Mouse (Mus musculus) thymus, postnatal 0 days (tissue): Measurements from ENCODE around the gene Rad51. TPM values are rescaled to one million over a fixed set of nuclear protein-coding genes. Genes with fewer than 3 reads are reported as not detected.

Source experiments
- DNase-seq: peaks from one replicate; pipeline ENCODE4 v3.0.0-alpha.2; 2015; ENCODE audit warnings: low spot score
- polyA plus RNA-seq: library from polyadenylated mRNA; unstranded; fragments of >200 nt; fragmentation: Nextera tagmentation; extraction: Ambion mirVana; gene quantifications from 2 replicates; pipeline ENCODE4 v1.2.1, GENCODE M21; 2015

The Rad51 gene
- polyA plus RNA-seq, 1 experiment from 2014 or later = 49.7 TPM

GRCm38 (mm10) chr2:119163135-119163534 is 50.5 kb downstream of the Rad51 start:
- no peak for DNase-seq

- no peak for DNase-seq
Observed at GRCm38 (mm10) chr2:119163999-119164398, 51.4 kb downstream of the Rad51 start.

GRCm38 (mm10) chr2:119165401-119165800 is 52.8 kb downstream of the Rad51 start:
- no peak for DNase-seq

GRCm38 (mm10) chr2:119166901-119167865 is 54.6 kb downstream of the Rad51 start, which contains the start of gene Gchfr:
Gene Gchfr (plus strand): TSS chr2:119167773.
- peak; percentile 26 for DNase-seq

- DNase-seq = no peak
Observed at GRCm38 (mm10) chr2:119167866-119168256, 55.3 kb downstream of the Rad51 start.

- DNase-seq = no peak
Observed at GRCm38 (mm10) chr2:119170282-119170681, 57.7 kb downstream of the Rad51 start.

GRCm38 (mm10) chr2:119171574-119171973 is 59.0 kb downstream of the Rad51 start:
- DNase-seq = no peak

- no peak for DNase-seq
Observed at GRCm38 (mm10) chr2:119172446-119172845, 59.9 kb downstream of the Rad51 start.

- no peak for DNase-seq
Observed at GRCm38 (mm10) chr2:119172862-119173576, 60.4 kb downstream of the Rad51 start.

- no peak for DNase-seq
Observed at GRCm38 (mm10) chr2:119173991-119174651, 61.5 kb downstream of the Rad51 start, which contains the start of gene Gm14137. Gene Gm14137 (plus strand): TSS chr2:119174509.

- DNase-seq = no peak
Observed at GRCm38 (mm10) chr2:119174866-119175265, 62.3 kb downstream of the Rad51 start.

GRCm38 (mm10) chr2:119175614-119176013 is 63.0 kb downstream of the Rad51 start:
- DNase-seq = no peak

GRCm38 (mm10) chr2:119176761-119177160 is 64.2 kb downstream of the Rad51 start:
- no peak for DNase-seq

- DNase-seq = no peak
Observed at GRCm38 (mm10) chr2:119177384-119177939, 64.9 kb downstream of the Rad51 start.

- no peak for DNase-seq
Observed at GRCm38 (mm10) chr2:119182914-119183313, 70.3 kb downstream of the Rad51 start.

- DNase-seq = peak; percentile 79
Observed at GRCm38 (mm10) chr2:119189029-119189710, 76.6 kb downstream of the Rad51 start.

GRCm38 (mm10) chr2:119190969-119191368 is 78.4 kb downstream of the Rad51 start:
- DNase-seq = no peak

- no peak for DNase-seq
Observed at GRCm38 (mm10) chr2:119194140-119194539, 81.5 kb downstream of the Rad51 start.

GRCm38 (mm10) chr2:119196316-119197108 is 83.9 kb downstream of the Rad51 start:
- peak; percentile 19 for DNase-seq
